Mouse (Mus musculus) testis, adult 2 months (tissue): ENCODE results near the gene Kbtbd4. TPM values are rescaled to one million over a fixed set of nuclear protein-coding genes. Genes with fewer than 3 reads are reported as not detected.
A peak's percentile ranks its signal among the peaks of the same experiment; 100 is the strongest.
"Not testable (repeated sequence)": the region's sequence is repeated elsewhere in the genome, so short reads cannot be mapped to it uniquely, and the experiment has no call there.

Experiments
- H3K27ac ChIP-seq: fragments of 200-500 bp; 2 replicates; pipeline ENCODE4 v1.5.1; 2012; ENCODE audit warnings: low read depth, low read length; ENCODE audit not compliant: control insufficient read depth, insufficient read depth
- H3K27me3 ChIP-seq: fragments of 200-500 bp; 2 replicates; pipeline ENCODE4 v1.6.1; 2012; ENCODE audit warnings: mild to moderate bottlenecking, low read length, moderate library complexity; ENCODE audit not compliant: control insufficient read depth, insufficient read depth
- H3K36me3 ChIP-seq: fragments of 200-500 bp; 2 replicates; pipeline ENCODE4 v1.6.1; 2012; ENCODE audit warnings: mild to moderate bottlenecking, low read length; ENCODE audit not compliant: control insufficient read depth, insufficient read depth
- H3K4me1 ChIP-seq: fragments of 200-500 bp; 2 replicates; pipeline ENCODE4 v1.6.1; 2012; ENCODE audit warnings: low read length; ENCODE audit not compliant: control insufficient read depth, insufficient read depth
- H3K4me3 ChIP-seq: fragments of 200-500 bp; 2 replicates; pipeline ENCODE4 v1.5.1; 2012; ENCODE audit warnings: low read depth, mild to moderate bottlenecking, low read length, moderate library complexity, mixed read lengths; ENCODE audit not compliant: control insufficient read depth
- CTCF ChIP-seq: fragments of 200-500 bp; IDR thresholded peaks from 2 replicates; pipeline ENCODE4 v1.5.1; 2012; ENCODE audit warnings: low read depth, mild to moderate bottlenecking, inconsistent platforms, low read length, moderate library complexity; ENCODE audit not compliant: control insufficient read depth, insufficient read depth, insufficient replicate concordance
- POLR2A ChIP-seq: fragments of 200-500 bp; IDR thresholded peaks from 2 replicates; pipeline ENCODE4 v1.6.1; 2012; ENCODE audit warnings: low read depth, mild to moderate bottlenecking, inconsistent platforms, low read length, moderate library complexity; ENCODE audit not compliant: control insufficient read depth
- polyA plus RNA-seq: library from polyadenylated mRNA; depleted of rRNA; stranded (reverse); fragments of >200 nt; gene quantifications from 2 replicates; pipeline ENCODE4 v1.2.3, GENCODE M21; 2012

The Kbtbd4 gene
- polyA plus RNA-seq, 1 experiment: 34.5 TPM

GRCm38 (mm10) chr2:90887627-90888026, 16.9 kb upstream of the Kbtbd4 start:
- no peak overlapping the region for H3K4me3 ChIP-seq
- no peaks in the 10 kb centered on the region for H3K36me3 ChIP-seq
- peaks cover 19% of the 10 kb centered on the region for H3K4me1 ChIP-seq
- no peak for TF ChIP-seq CTCF
- TF ChIP-seq POLR2A: no peak
- no peak overlapping the region for H3K27ac ChIP-seq
- no peaks in the 10 kb centered on the region for H3K27me3 ChIP-seq

GRCm38 (mm10) chr2:90889550-90890548, 14.7 kb upstream of the Kbtbd4 start:
- peak overlapping the region; percentile 97 for H3K27ac ChIP-seq
- no peaks in the 10 kb centered on the region for H3K27me3 ChIP-seq
- H3K4me1 ChIP-seq: peaks cover 18% of the 10 kb centered on the region
- H3K36me3 ChIP-seq: no peaks in the 10 kb centered on the region
- H3K4me3 ChIP-seq: peak overlapping the region; percentile 96
- TF ChIP-seq POLR2A (peak; percentile 73), CTCF (no peak)

GRCm38 (mm10) chr2:90893673-90894298, 10.8 kb upstream of the Kbtbd4 start:
- no peak; the same call in 1 of the 2 replicates for TF ChIP-seq POLR2A
- Histone ChIP-seq H3K36me3 (no peaks in the 10 kb centered on the region; the same call in 1 of the 2 replicates), H3K27ac (no peak overlapping the region), H3K4me1 (peaks cover 4% of the 10 kb centered on the region), H3K4me3 (no peak overlapping the region), H3K27me3 (no peaks in the 10 kb centered on the region)

GRCm38 (mm10) chr2:90894299-90894677, 10.3 kb upstream of the Kbtbd4 start:
- H3K27ac ChIP-seq, H3K4me1 ChIP-seq, H3K36me3 ChIP-seq, H3K27me3 ChIP-seq, H3K4me3 ChIP-seq: not testable (repeated sequence)

GRCm38 (mm10) chr2:90903398-90903797, 1.1 kb upstream of the Kbtbd4 start:
- Histone ChIP-seq H3K4me1 (no peaks in the 10 kb centered on the region), H3K27ac (no peak overlapping the region), H3K36me3 (no peaks in the 10 kb centered on the region; the same call in none of the 2 replicates), H3K27me3 (no peaks in the 10 kb centered on the region), H3K4me3 (peak overlapping the region; percentile 92; the same call in 1 of the 2 replicates)
- TF ChIP-seq CTCF (no peak), POLR2A (no peak)

GRCm38 (mm10) chr2:90904856-90905224, 300 bp downstream of the Kbtbd4 start:
- H3K27ac ChIP-seq: peak overlapping the region; percentile 96
- no peak for TF ChIP-seq CTCF
- no peak for TF ChIP-seq POLR2A

GRCm38 (mm10) chr2:90906721-90907120, 2.2 kb downstream of the Kbtbd4 start:
- Histone ChIP-seq H3K4me1 (no peaks in the 10 kb centered on the region; the same call in 1 of the 2 replicates), H3K36me3 (peaks cover 2% of the 10 kb centered on the region; the same call in 1 of the 2 replicates), H3K4me3 (no peak overlapping the region; the same call in 1 of the 2 replicates), H3K27ac (no peak overlapping the region), H3K27me3 (no peaks in the 10 kb centered on the region)
- no peak for TF ChIP-seq POLR2A
- no peak for TF ChIP-seq CTCF

More at GRCm38 (mm10) chr2:90904856-90905224, 300 bp downstream of the Kbtbd4 start:
- Histone ChIP-seq H3K36me3 (no peaks in the 10 kb centered on the region; the same call in none of the 2 replicates), H3K4me3 (peak overlapping the region; percentile 92), H3K27me3 (no peaks in the 10 kb centered on the region), H3K4me1 (no peaks in the 10 kb centered on the region; the same call in 1 of the 2 replicates)
